Mouse (Mus musculus): ENCODE data around the gene Lrch4. TPM values are rescaled to one million over a fixed set of nuclear protein-coding genes. Genes with fewer than 3 reads are reported as not detected.

The Lrch4 gene
- polyA plus RNA-seq, 1 experiment, result 16.9 TPM

DNA sequence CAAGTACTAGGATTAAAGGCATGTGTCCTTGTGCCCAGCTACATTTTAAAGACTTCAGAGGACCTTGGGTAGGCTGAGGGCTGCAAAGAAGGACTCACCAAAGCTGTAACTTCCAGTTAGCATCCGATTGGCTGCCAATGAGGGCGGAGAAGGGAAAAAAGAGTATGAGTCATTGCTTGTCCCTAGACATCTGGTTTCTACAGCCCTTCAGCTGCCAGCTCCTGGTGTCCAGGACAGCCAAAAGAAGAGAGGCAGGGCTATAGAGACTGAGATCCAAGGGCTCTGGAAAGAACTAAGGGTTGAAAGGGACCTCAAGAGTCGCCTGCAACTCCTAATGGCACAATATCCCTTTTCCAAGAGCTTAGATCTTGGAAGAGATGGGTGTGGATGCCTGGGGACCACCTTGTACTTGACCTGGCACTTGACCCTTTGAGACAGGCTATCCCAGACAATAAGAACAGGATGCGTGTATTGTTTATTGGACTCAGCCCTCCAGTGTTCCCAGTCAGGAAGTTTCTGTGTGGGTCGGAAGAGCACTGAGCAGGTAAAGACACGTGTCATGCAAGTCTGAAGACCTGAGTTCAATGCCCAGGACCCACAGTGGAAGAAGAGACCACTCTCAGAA lies 31.3 kb downstream of the Lrch4 start:
- TF ChIP-seq POLR2A (IDR thresholded peaks at IDR 0.05; ENCODE audit: borderline replicate concordance, extremely low read depth, insufficient read depth, insufficient read length, poor library complexity, severe bottlenecking) (no peak), CTCF (IDR thresholded peaks at IDR 0.05; ENCODE audit: borderline replicate concordance, extremely low read depth, insufficient read depth, insufficient read length) (no peak)
- DNase-seq (ENCODE audit: low read depth), result no peak

GRCm38 (mm10) chr5:137663057-137663456 lies 34.1 kb downstream of the Lrch4 start:
- no peak for TF ChIP-seq CTCF (IDR thresholded peaks at IDR 0.05; ENCODE audit: borderline replicate concordance, extremely low read depth, insufficient read depth, insufficient read length)
- no peak for TF ChIP-seq POLR2A (IDR thresholded peaks at IDR 0.05; ENCODE audit: borderline replicate concordance, extremely low read depth, insufficient read depth, insufficient read length, poor library complexity, severe bottlenecking)
- DNase-seq (ENCODE audit: low read depth), result no peak

GRCm38 (mm10) chr5:137668971-137669370 lies 40.0 kb downstream of the Lrch4 start:
- peak; percentile 53 for DNase-seq (ENCODE audit: low read depth)
- TF ChIP-seq POLR2A (IDR thresholded peaks at IDR 0.05; ENCODE audit: borderline replicate concordance, extremely low read depth, insufficient read depth, insufficient read length, poor library complexity, severe bottlenecking) (no peak), CTCF (IDR thresholded peaks at IDR 0.05; ENCODE audit: borderline replicate concordance, extremely low read depth, insufficient read depth, insufficient read length) (no peak)

- DNase-seq (ENCODE audit: low read depth), result no peak
- TF ChIP-seq CTCF (IDR thresholded peaks at IDR 0.05; ENCODE audit: borderline replicate concordance, extremely low read depth, insufficient read depth, insufficient read length), result peak; percentile 25; the same call in 1 of the 2 replicates
- TF ChIP-seq POLR2A (IDR thresholded peaks at IDR 0.05; ENCODE audit: borderline replicate concordance, extremely low read depth, insufficient read depth, insufficient read length, poor library complexity, severe bottlenecking), result no peak
Measured at GRCm38 (mm10) chr5:137670240-137670639, 41.3 kb downstream of the Lrch4 start.

DNA sequence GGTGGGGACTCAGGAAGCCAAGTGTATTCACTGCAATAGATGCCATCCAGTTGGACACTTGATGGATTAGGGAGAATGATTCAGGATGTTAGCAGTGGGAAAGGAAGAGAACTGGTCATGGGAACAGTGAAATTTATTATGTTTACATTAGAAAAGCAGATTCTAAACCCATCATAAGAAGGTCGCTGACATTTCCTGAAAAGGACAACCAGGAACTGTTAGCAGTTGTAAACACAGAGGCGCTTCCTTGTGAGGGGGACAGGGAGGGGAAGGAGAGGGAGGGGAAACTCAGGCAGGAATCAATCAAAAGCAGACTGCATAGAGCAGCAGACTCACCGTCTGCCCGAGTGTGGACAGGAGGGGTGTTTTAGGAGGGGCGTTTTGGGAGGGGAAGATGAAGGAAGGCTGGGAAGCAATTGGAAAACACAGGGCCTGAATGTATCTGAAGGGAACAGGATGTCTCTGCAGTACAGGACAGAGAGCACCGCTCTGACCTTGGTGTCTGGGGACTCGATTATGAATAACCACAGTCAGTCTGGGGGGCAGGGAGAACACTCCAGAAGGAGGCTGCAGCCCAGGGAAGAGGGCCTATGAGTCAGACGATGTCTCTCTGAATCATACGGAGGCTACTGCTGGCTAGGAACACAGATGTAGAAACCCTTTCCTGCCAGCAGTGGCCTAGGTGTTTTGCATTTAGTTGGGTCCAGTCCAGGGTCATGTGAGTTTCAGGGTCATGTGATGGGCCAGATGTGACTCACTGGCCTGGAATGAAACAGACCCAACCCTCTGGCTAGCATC lies 42.7 kb downstream of the Lrch4 start:
- no peak for DNase-seq (ENCODE audit: low read depth)
- TF ChIP-seq CTCF (IDR thresholded peaks at IDR 0.05; ENCODE audit: borderline replicate concordance, extremely low read depth, insufficient read depth, insufficient read length) (no peak), POLR2A (IDR thresholded peaks at IDR 0.05; ENCODE audit: borderline replicate concordance, extremely low read depth, insufficient read depth, insufficient read length, poor library complexity, severe bottlenecking) (no peak)

DNA sequence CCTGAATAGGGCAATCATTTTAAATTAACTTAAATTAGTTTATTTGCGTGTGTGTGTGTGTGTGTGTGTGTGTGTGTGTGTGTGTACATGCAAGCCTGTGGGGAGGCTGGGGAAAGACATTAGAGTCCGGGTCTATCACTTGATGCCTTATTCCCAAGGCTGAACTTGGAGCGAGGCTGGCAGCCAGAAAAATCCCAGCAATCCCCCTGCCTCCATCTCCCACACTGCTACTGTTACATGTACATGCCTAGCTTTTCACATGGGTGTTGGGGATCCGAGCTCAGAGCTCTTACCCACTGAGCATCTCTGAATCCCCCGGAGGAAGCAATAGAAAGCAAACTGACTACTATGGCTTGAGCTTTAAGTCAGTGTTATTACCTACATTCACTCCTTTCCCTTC lies 43.4 kb downstream of the Lrch4 start:
- TF ChIP-seq POLR2A (IDR thresholded peaks at IDR 0.05; ENCODE audit: borderline replicate concordance, extremely low read depth, insufficient read depth, insufficient read length, poor library complexity, severe bottlenecking) (no peak), CTCF (IDR thresholded peaks at IDR 0.05; ENCODE audit: borderline replicate concordance, extremely low read depth, insufficient read depth, insufficient read length) (no peak)
- no peak for DNase-seq (ENCODE audit: low read depth)

GRCm38 (mm10) chr5:137673015-137673414 lies 44.1 kb downstream of the Lrch4 start:
- DNase-seq (ENCODE audit: low read depth), result no peak
- TF ChIP-seq POLR2A (IDR thresholded peaks at IDR 0.05; ENCODE audit: borderline replicate concordance, extremely low read depth, insufficient read depth, insufficient read length, poor library complexity, severe bottlenecking), result no peak

- DNase-seq (ENCODE audit: low read depth), result no peak
Measured at GRCm38 (mm10) chr5:137674786-137675185, 45.9 kb downstream of the Lrch4 start.

DNA sequence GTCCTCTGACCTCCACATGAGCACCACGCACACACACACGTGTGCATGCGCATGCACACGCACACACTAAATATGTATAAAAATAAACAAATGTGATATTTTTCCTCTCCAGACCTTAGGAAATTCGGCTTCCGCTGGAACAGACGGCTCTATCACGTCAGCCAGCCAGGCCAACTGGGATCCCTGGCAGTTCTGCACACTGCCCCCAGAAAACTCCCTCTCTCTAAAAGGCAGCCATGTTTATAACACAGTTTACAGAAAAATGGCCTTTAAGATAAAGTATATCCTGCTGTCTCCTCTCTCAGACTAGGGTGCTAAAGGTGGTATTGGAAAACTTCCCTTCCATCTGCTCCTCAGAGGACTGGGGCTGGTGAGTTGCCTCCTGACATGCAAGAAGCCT lies 48.9 kb downstream of the Lrch4 start:
- DNase-seq (ENCODE audit: low read depth), result no peak
- TF ChIP-seq CTCF (IDR thresholded peaks at IDR 0.05; ENCODE audit: borderline replicate concordance, extremely low read depth, insufficient read depth, insufficient read length), result no peak
- TF ChIP-seq POLR2A (IDR thresholded peaks at IDR 0.05; ENCODE audit: borderline replicate concordance, extremely low read depth, insufficient read depth, insufficient read length, poor library complexity, severe bottlenecking), result no peak

More at GRCm38 (mm10) chr5:137674786-137675185, 45.9 kb downstream of the Lrch4 start:
- TF ChIP-seq POLR2A (IDR thresholded peaks at IDR 0.05; ENCODE audit: borderline replicate concordance, extremely low read depth, insufficient read depth, insufficient read length, poor library complexity, severe bottlenecking), result no peak
- TF ChIP-seq CTCF (IDR thresholded peaks at IDR 0.05; ENCODE audit: borderline replicate concordance, extremely low read depth, insufficient read depth, insufficient read length), result no peak

GRCm38 (mm10) chr5:137678736-137679135 lies 49.8 kb downstream of the Lrch4 start:
- no peak for DNase-seq (ENCODE audit: low read depth)
- TF ChIP-seq POLR2A (IDR thresholded peaks at IDR 0.05; ENCODE audit: borderline replicate concordance, extremely low read depth, insufficient read depth, insufficient read length, poor library complexity, severe bottlenecking), result no peak
- no peak for TF ChIP-seq CTCF (IDR thresholded peaks at IDR 0.05; ENCODE audit: borderline replicate concordance, extremely low read depth, insufficient read depth, insufficient read length)

DNA sequence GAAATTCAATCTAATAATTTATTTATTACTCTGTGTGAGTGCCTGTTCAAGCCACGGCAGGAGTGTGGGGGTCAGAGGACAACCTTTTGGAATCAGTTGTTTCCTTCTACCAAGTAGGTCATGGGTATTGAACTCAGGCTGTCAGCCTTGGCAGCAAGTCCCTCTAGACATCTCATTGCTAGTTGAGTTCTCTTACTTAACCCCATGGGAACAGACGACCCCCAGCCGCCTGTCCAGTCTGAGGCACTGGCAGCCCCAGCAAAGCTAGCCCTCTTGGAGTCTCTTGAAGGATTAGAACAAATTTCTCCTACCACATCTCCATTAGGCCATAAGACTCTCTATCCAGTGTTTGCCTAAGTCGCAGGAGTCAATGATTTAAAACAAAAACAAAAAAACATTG lies 50.8 kb downstream of the Lrch4 start:
- DNase-seq (ENCODE audit: low read depth), result no peak
- no peak for TF ChIP-seq POLR2A (IDR thresholded peaks at IDR 0.05; ENCODE audit: borderline replicate concordance, extremely low read depth, insufficient read depth, insufficient read length, poor library complexity, severe bottlenecking)
- no peak for TF ChIP-seq CTCF (IDR thresholded peaks at IDR 0.05; ENCODE audit: borderline replicate concordance, extremely low read depth, insufficient read depth, insufficient read length)

DNA sequence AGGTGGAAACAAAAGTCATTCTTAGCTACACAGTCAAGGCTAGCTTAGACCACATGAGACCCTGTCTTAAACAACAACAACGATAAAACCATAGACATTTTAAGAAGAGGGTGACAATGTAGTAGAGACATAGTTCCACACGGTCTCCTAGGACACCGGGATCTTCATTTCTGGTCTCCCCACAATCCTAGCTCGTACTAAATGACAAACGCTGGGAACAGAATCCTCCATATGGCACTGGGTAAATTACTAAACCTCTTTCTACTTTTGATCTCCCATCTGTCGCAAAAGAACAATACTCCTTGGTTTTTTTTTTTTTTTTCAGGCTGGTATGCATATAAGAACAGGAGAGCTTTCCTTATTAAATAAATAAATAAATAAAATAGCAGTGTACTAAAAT lies 53.6 kb downstream of the Lrch4 start:
- no peak for DNase-seq (ENCODE audit: low read depth)
- TF ChIP-seq POLR2A (IDR thresholded peaks at IDR 0.05; ENCODE audit: borderline replicate concordance, extremely low read depth, insufficient read depth, insufficient read length, poor library complexity, severe bottlenecking) (no peak), CTCF (IDR thresholded peaks at IDR 0.05; ENCODE audit: borderline replicate concordance, extremely low read depth, insufficient read depth, insufficient read length) (no peak)

Data from brain, embryonic 14.5 days (tissue).